Mouse (Mus musculus): ENCODE results near the gene Stap1. TPM values are rescaled to one million over a fixed set of nuclear protein-coding genes. Genes with fewer than 3 reads are reported as not detected.

Gene Stap1
- 46.7 TPM for polyA plus RNA-seq (2017; shearing (Covaris generic))

DNA sequence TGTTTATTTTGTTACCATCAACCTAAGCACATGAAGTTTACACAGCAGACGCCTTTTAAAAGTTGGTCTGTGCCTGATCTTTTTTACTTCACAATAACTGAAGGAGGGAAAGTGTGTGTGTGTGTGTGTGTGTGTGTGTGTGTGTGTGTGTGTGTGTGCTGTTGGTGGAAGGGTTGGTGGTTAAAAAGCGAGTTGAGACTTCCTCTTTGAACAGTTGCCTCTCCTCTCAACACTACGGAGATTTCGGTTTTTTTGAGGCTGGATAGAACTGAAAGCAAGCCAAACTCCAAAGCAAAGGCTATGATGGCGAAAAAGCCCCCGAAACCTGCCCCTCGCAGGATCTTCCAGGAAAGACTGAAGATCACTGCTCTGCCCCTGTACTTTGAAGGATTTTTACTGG is at the start of gene Stap1:
Gene Stap1 (plus strand): TSS at position 209 of the 400 bp plus-strand sequence.

DNA sequence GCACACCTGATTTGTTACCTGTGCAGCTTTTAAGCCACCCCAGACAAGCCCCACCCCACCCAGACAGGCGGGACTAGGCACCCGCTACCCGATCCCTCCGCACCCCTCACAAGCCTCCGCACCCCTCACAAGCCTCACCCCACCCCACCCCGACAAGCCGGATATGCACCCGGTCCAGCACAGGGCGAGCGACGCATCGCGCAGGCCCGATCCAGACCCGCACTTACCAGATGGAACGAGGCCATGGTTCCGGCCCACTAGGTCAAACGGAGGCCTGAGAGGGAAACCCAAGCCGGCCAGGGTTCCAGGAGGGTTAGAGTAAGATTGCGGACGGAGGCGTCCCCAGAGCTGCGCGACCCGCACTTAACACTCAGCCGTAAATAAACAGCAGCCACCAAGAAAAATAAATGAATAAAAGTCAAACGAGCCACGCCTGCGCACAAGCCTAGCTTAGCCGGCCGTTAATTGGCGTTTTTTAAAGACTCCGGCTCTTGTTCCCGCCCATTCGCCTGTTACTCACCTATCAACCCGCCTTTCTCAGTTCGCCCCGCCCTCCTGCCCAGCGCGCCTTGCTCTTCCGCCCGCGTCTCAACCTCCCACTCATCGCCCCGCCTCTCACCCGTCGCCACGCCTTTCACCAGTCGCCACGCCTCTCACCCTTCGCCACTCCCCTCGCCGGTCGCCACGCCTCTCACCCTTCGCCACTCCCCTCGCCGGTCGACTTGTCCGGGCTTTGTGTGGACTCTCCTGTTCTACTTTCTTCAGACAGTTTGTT is 6.3 kb upstream of the Stap1 start, which contains the start of gene Cenpc1:
Gene Cenpc1 (minus strand): TSS at position 483 of the 775 bp plus-strand sequence.

Other genes starting within 250 kb of the Stap1 start
- gene Cenpc1, start 6.2 kb upstream of the Stap1 start, polyA plus RNA-seq (2017; shearing (Covaris generic)): 20.0 TPM
- gene Uba6, start 101.1 kb downstream of the Stap1 start, polyA plus RNA-seq (2017; shearing (Covaris generic)): 23.5 TPM
- gene Gnrhr, start 126.2 kb downstream of the Stap1 start, polyA plus RNA-seq (2017; shearing (Covaris generic)): not detected
- not detected for gene Tmprss11c, start 217.6 kb downstream of the Stap1 start, polyA plus RNA-seq (2017; shearing (Covaris generic))

Measured in naive thymus-derived CD4-positive, alpha-beta T cell, adult 5 months (primary cell).